Comparison of ENCODE assay signal across 19 mouse cellular contexts in the genomic region with DNA sequence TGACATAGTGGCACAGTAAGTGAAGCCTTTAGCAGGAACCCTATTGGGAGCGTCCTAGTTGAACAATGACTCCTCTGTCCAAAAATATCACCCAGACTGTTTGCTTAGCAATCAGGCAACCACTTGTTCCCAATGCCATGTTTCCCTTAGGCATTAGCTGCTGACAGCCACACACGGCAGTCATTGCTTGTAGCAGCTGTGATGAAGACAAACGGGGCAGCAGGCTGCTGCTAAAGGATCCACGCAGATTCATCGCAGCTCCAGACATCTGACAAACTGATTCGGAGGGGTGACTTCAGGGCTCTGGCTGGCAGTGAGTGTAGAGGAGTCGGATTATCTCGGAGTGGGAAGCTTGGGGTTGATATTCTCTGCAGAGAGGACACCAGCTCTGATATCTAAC.
DNase-seq lines count a peak whose midpoint lies in the region; ATAC-seq and TF ChIP-seq lines count a peak whose summit lies in the region.
"Had no signal": no experiment of that assay in that cellular context is flagged by ENCODE, and none has a peak within 500 bp of the region (broad histone marks: within the 10 kb centered on the region; RNA-seq: fewer than 3 reads in every experiment).

No protein-coding gene starts in this region.

- no peak overlapping the region for H3K4me2 ChIP-seq in forebrain, embryonic 16.5 days (ENCODE audit: low read length)
- H3K4me2 ChIP-seq: heart, embryonic 12.5 days; hindbrain, embryonic 13.5 days; limb, embryonic 12.5 days; liver, embryonic 15.5 days; neural tube, embryonic 13.5 days had no signal

- H3K27ac ChIP-seq in forebrain, embryonic 16.5 days (ENCODE audit: low read length) = no peak overlapping the region
- H3K27ac ChIP-seq: hindbrain, embryonic 13.5 days; limb, embryonic 12.5 days; liver, embryonic 15.5 days; macrophage; neural tube, embryonic 13.5 days had no signal

- H3K27me3 ChIP-seq in forebrain, embryonic 16.5 days (replicated peaks; ENCODE audit: control insufficient read depth, insufficient read depth, low read length) = no peaks in the 10 kb centered on the region
- H3K27me3 ChIP-seq: heart, embryonic 12.5 days; hindbrain, embryonic 13.5 days; neural tube, embryonic 13.5 days had no signal

- no peak overlapping the region for H3K4me3 ChIP-seq in forebrain, embryonic 16.5 days (replicated peaks; ENCODE audit: low read length)
- H3K4me3 ChIP-seq: heart, embryonic 12.5 days; hindbrain, embryonic 13.5 days; limb, embryonic 12.5 days; liver, embryonic 15.5 days; neural tube, embryonic 13.5 days had no signal

- H3K36me3 ChIP-seq in forebrain, embryonic 16.5 days (ENCODE audit: control insufficient read depth, insufficient read depth) = no peaks in the 10 kb centered on the region
- H3K36me3 ChIP-seq: heart, embryonic 12.5 days; hindbrain, embryonic 13.5 days; limb, embryonic 12.5 days; liver, embryonic 15.5 days; neural tube, embryonic 13.5 days had no signal

- no peak for ATAC-seq in forebrain, embryonic 16.5 days

- no peak for TF ChIP-seq POLR2A in brain, embryonic 14.5 days (IDR thresholded peaks at IDR 0.05; ENCODE audit: borderline replicate concordance, extremely low read depth, insufficient read depth, insufficient read length, poor library complexity, severe bottlenecking)

- intact Hi-C loops in left cerebral cortex, postnatal 25 days (cut with DNase I) = no loop called here

- DNase-seq in cerebellum, postnatal 10 days = peak; percentile 53 to 55
- no peak for DNase-seq in cerebellum, adult 18-20 months
- peak; percentile 10 to 17 for DNase-seq in left cerebral cortex, postnatal 25 days (ENCODE audit: low spot score in 2 of 2)
- no peak for DNase-seq in left cerebral cortex, adult 8-10 months (ENCODE audit: low spot score in 2 of 2)
- peak; percentile 40 for DNase-seq in brain, embryonic 14.5 days (ENCODE audit: low read depth)
- DNase-seq in layer of hippocampus, postnatal 10 days (ENCODE audit: low spot score in 2 of 2) = peak; percentile 34 to 45
- no peak for DNase-seq in natural killer cell, adult 2 months (ENCODE audit: low spot score in 2 of 2)
- DNase-seq: cerebellum, adult 11-12 months; kidney, adult 18-20 months; kidney, postnatal 36 days; midbrain, embryonic 14.5 days; thymus, postnatal 25 days had no signal

- H3K9me3 ChIP-seq in forebrain, embryonic 16.5 days (ENCODE audit: control insufficient read depth, low read length) = no peaks in the 10 kb centered on the region
- H3K9me3 ChIP-seq: heart, embryonic 12.5 days; hindbrain, embryonic 13.5 days; limb, embryonic 12.5 days; liver, embryonic 15.5 days; neural tube, embryonic 13.5 days had no signal

- H3K9ac ChIP-seq in forebrain, embryonic 16.5 days (replicated peaks; ENCODE audit: low read depth, low read length) = no peak overlapping the region
- H3K9ac ChIP-seq: heart, embryonic 12.5 days; hindbrain, embryonic 13.5 days; limb, embryonic 12.5 days; liver, embryonic 15.5 days; neural tube, embryonic 13.5 days had no signal

- 67% methylated on average over 8 of the region's 8 CpGs for WGBS in forebrain, embryonic 16.5 days

- TF ChIP-seq CTCF in brain, embryonic 14.5 days (IDR thresholded peaks at IDR 0.05; ENCODE audit: borderline replicate concordance, extremely low read depth, insufficient read depth, insufficient read length) = no peak

- H3K4me1 ChIP-seq in forebrain, embryonic 16.5 days (replicated peaks; ENCODE audit: control insufficient read depth, insufficient read depth, low read length) = peaks cover 4% of the 10 kb centered on the region
- H3K4me1 ChIP-seq: heart, embryonic 12.5 days; limb, embryonic 12.5 days; liver, embryonic 15.5 days had no signal

Comparison
In these comparisons a context has a peak if more than half of its experiments do, and no peak if none do; other contexts are left out.
1. DNase-seq: peak in cerebellum, postnatal 10 days (2 of 2), left cerebral cortex, postnatal 25 days (2 of 2), brain, embryonic 14.5 days (single experiment) and layer of hippocampus, postnatal 10 days (2 of 2); none in cerebellum, adult 18-20 months (0 of 2), left cerebral cortex, adult 8-10 months (0 of 2) and natural killer cell, adult 2 months (0 of 2).